Mouse (Mus musculus) neural tube, embryonic 12.5 days (tissue): ENCODE measurements at regions not wholly inside any gene's neighbourhood (a gene's known extent, or its start where the extent isn't known, plus 50 kb on each side); places are given as distances from the start of the nearest gene placed in this dataset.
"Not testable (repeated sequence)": the region's sequence is repeated elsewhere in the genome, so short reads cannot be mapped to it uniquely, and the experiment has no call there.

Source experiments
- ATAC-seq: fragments of 200-750 bp; cut with Nextera tagmentation; 2 replicates; pipeline ENCODE4 v1.8.0; 2017; ENCODE audit warnings: low read depth, mild to moderate bottlenecking, moderate TSS enrichment, moderate library complexity; ENCODE audit not compliant: low FRiP score
- H3K27ac ChIP-seq: fragments of 300-500 bp; sonication (generic); 2 replicates; pipeline ENCODE4 v1.5.1; 2016
- H3K27me3 ChIP-seq: fragments of 300-500 bp; sonication (generic); replicated peaks from 2 replicates; pipeline ENCODE4 v1.6.1; 2016; ENCODE audit warnings: mild to moderate bottlenecking
- H3K36me3 ChIP-seq: fragments of 300-500 bp; sonication (generic); 2 replicates; pipeline ENCODE4 v1.6.1; 2016; ENCODE audit warnings: mild to moderate bottlenecking
- H3K4me1 ChIP-seq: fragments of 300-500 bp; sonication (generic); 2 replicates; pipeline ENCODE4 v1.6.1; 2016
- H3K4me2 ChIP-seq: fragments of 300-500 bp; sonication (generic); replicated peaks from 2 replicates; pipeline ENCODE4 v1.6.1; 2016; ENCODE audit warnings: mild to moderate bottlenecking
- H3K4me3 ChIP-seq: fragments of 300-500 bp; sonication (generic); 2 replicates; pipeline ENCODE4 v1.5.1; 2016
- H3K9ac ChIP-seq: fragments of 300-500 bp; sonication (generic); 2 replicates; pipeline ENCODE4 v1.6.1; 2016; ENCODE audit warnings: mild to moderate bottlenecking
- H3K9me3 ChIP-seq: fragments of 300-500 bp; sonication (generic); 2 replicates; pipeline ENCODE4 v1.6.1; 2016; ENCODE audit warnings: mild to moderate bottlenecking
- WGBS: fragments of 180-500 bp; shearing (Covaris S2); methylation state at CpG from one replicate; pipeline ENCODE4 v1.1.7; 2016; 5-methylcytosine and 5-hydroxymethylcytosine counted together

DNA sequence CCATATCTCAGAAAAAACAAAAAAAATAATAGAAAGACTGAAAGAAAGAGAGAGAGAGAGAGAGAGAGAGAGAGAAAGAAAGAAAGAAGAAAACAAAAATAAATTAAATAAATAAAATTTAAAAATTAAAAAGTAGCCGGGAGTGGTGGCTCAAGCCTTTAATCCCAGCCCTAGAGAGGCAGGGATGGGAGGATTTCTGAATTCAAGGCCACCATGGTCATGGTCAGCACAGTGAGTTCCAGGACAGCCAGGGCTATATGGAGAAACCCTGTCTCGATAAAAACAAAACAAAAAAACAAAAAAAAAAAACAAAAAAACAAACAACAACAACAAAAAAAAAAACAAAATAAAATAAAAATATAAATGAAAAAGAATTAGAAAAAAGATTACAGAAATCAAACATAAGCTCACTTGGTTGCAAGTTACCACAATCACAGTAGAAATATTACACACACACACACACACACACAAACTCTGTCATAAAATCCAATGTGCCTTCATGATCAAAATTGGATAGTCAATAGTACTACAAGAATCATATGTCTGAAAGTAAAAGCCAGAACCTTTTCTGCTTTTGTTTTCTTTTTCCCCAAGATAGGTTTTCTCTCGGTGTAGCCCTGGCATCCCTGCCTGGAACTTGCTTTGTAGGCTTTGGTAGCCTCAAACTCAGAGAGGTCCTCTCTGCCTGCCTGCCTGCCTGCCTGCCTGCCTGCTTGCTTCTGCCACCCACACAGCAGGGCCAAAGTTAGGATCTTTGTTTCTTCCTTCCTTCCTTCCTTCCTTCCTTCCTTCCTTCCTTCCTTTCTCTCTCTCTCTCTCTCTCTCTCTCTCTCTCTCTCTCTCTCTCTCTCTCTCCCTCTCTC is 476.1 kb upstream of the Olfr161 start:
- H3K4me2 ChIP-seq, H3K27me3 ChIP-seq, H3K4me1 ChIP-seq, H3K9me3 ChIP-seq, H3K27ac ChIP-seq, H3K36me3 ChIP-seq, H3K9ac ChIP-seq, H3K4me3 ChIP-seq: not testable (repeated sequence)
- 57% methylated on average over 3 of the region's 3 CpGs for WGBS
- peak; percentile 95 for ATAC-seq

DNA sequence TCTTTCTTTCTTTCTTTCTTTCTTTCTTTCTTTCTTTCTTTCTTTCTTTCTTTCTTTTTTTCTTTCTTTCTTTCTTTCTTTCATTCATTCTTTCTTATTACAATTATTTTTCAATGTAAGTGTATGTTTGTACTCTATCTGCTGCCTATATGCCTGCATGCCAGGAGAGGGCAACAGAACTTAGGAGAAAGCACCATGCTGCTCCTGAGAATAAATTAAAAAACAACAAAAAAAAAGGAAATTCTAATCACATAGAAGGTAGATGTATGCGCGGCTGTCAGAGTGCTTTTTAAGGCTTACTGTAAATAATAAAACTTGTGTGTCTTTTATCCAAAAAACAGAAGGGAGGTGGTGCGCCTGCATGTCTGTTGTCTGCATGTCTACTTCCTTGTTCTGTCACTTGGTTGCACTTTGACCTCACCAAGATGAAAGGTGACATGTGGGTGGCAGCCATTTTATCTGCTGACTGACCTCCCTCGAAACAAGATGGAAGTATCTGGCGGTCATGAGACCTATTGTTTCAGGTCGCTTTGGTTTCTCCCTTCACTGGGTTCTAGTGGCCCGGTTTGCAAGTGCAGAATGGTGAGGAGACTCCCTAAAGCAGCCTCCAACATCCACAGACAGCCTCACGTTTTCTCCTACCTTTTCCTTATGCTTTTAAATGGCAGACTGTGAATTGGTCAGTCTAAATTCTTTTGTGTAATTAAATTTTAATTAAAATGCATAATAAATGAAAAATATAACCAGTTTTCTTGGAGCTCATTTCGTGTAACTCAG is 475.3 kb upstream of the Olfr161 start:
- not testable (repeated sequence) for H3K36me3 ChIP-seq, H3K4me1 ChIP-seq, H3K9ac ChIP-seq, H3K4me3 ChIP-seq, H3K27ac ChIP-seq, H3K4me2 ChIP-seq, H3K27me3 ChIP-seq, H3K9me3 ChIP-seq
- peak; percentile 83 for ATAC-seq
- WGBS, result 78% methylated on average over 9 of the region's 9 CpGs

GRCm38 (mm10) chr16:3116113-3116511 is 474.7 kb upstream of the Olfr161 start:
- H3K9ac ChIP-seq, H3K4me3 ChIP-seq, H3K27me3 ChIP-seq, H3K27ac ChIP-seq, H3K4me1 ChIP-seq, H3K9me3 ChIP-seq, ATAC-seq, H3K4me2 ChIP-seq, H3K36me3 ChIP-seq: not testable (repeated sequence)
- WGBS, result 77% methylated on average over 2 of the region's 3 CpGs

DNA sequence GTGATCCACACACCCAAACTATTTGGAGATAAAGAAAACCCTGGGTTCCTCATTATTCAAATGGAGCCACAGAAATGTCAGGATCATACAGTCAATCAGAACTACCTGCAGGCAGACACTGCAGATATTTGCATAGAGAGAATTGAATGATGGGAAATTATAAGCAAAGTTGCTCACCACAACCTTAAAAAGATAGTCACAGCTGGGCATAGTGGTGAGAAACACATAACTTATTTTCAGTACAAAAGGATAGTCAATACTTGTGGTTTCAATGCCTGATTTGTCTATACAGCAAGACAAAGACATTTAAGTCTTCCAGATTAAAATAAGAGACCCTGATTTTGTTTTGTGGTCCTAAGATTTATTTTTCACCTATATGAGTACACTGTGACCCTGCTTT is 469.6 kb upstream of the Olfr161 start:
- not testable (repeated sequence) for H3K27me3 ChIP-seq, H3K9me3 ChIP-seq, H3K4me1 ChIP-seq, H3K4me2 ChIP-seq, ATAC-seq, H3K4me3 ChIP-seq, H3K27ac ChIP-seq, H3K36me3 ChIP-seq, H3K9ac ChIP-seq

GRCm38 (mm10) chr16:3122145-3122860 is 468.5 kb upstream of the Olfr161 start:
- H3K27me3 ChIP-seq, H3K27ac ChIP-seq, H3K9me3 ChIP-seq, H3K36me3 ChIP-seq, H3K4me3 ChIP-seq, ATAC-seq, H3K4me2 ChIP-seq, H3K9ac ChIP-seq, H3K4me1 ChIP-seq: not testable (repeated sequence)
- WGBS, result 53% methylated on average over 4 of the region's 6 CpGs

GRCm38 (mm10) chr16:3122861-3123477 is 467.9 kb upstream of the Olfr161 start:
- H3K4me1 ChIP-seq, H3K36me3 ChIP-seq, H3K4me2 ChIP-seq, H3K9me3 ChIP-seq, H3K27me3 ChIP-seq, H3K4me3 ChIP-seq, H3K27ac ChIP-seq, H3K9ac ChIP-seq: not testable (repeated sequence)
- WGBS, result 70% methylated on average over 8 of the region's 8 CpGs
- peak; percentile 21; the same call in 1 of the 2 replicates for ATAC-seq

- ATAC-seq, result peak; percentile 70; the same call in 1 of the 2 replicates
- not testable (repeated sequence) for H3K9ac ChIP-seq, H3K4me3 ChIP-seq, H3K4me2 ChIP-seq, H3K27me3 ChIP-seq, H3K36me3 ChIP-seq, H3K4me1 ChIP-seq, H3K27ac ChIP-seq, H3K9me3 ChIP-seq
- WGBS, result 45% methylated on average over 2 of the region's 2 CpGs
Measured at GRCm38 (mm10) chr16:3127317-3127716, 463.5 kb upstream of the Olfr161 start.
